Mouse (Mus musculus) embryonic facial prominence, embryonic 12.5 days (tissue): ENCODE measurements around the gene Ranbp3. TPM values are rescaled to one million over a fixed set of nuclear protein-coding genes. Genes with fewer than 3 reads are reported as not detected.
"Not testable (repeated sequence)": the region's sequence is repeated elsewhere in the genome, so short reads cannot be mapped to it uniquely, and the experiment has no call there.

ENCODE experiments used
- ATAC-seq: fragments of 200-750 bp; cut with Nextera tagmentation; 2 replicates; pipeline ENCODE4 v1.8.0; 2017; ENCODE audit not compliant: insufficient number of reproducible peaks, insufficient read depth, low FRiP score, low TSS enrichment
- H3K27ac ChIP-seq: fragments of 300-500 bp; sonication (generic); 2 replicates; pipeline ENCODE4 v1.5.1; 2016; ENCODE audit warnings: mild to moderate bottlenecking
- H3K27me3 ChIP-seq: fragments of 300-500 bp; sonication (generic); 2 replicates; pipeline ENCODE4 v1.6.1; 2016; ENCODE audit warnings: mild to moderate bottlenecking, moderate library complexity
- H3K36me3 ChIP-seq: fragments of 300-500 bp; sonication (generic); 2 replicates; pipeline ENCODE4 v1.6.1; 2016; ENCODE audit warnings: mild to moderate bottlenecking
- H3K4me1 ChIP-seq: fragments of 300-500 bp; sonication (generic); 2 replicates; pipeline ENCODE4 v1.6.1; 2016
- H3K4me2 ChIP-seq: fragments of 300-500 bp; sonication (generic); replicated peaks from 2 replicates; pipeline ENCODE4 v1.6.1; 2016; ENCODE audit warnings: mild to moderate bottlenecking, moderate library complexity
- H3K4me3 ChIP-seq: fragments of 300-500 bp; sonication (generic); 2 replicates; pipeline ENCODE4 v1.5.1; 2016; ENCODE audit warnings: mild to moderate bottlenecking
- H3K9ac ChIP-seq: fragments of 300-500 bp; sonication (generic); 2 replicates; pipeline ENCODE4 v1.6.1; 2016; ENCODE audit warnings: mild to moderate bottlenecking, moderate library complexity
- H3K9me3 ChIP-seq: fragments of 300-500 bp; sonication (generic); 2 replicates; pipeline ENCODE4 v1.6.1; 2016; ENCODE audit warnings: mild to moderate bottlenecking, moderate library complexity
- WGBS: fragments of 180-500 bp; shearing (Covaris S2); methylation state at CpG from one replicate; pipeline ENCODE4 v1.1.7; 2016; 5-methylcytosine and 5-hydroxymethylcytosine counted together
- polyA plus RNA-seq: library from polyadenylated mRNA; unstranded; fragments of >200 nt; fragmentation: Nextera tagmentation; extraction: Ambion mirVana; gene quantifications from 2 replicates; pipeline ENCODE4 v1.2.1, GENCODE M21; 2016

Gene Ranbp3
- 108 and 118 TPM in 2 replicates for polyA plus RNA-seq

DNA sequence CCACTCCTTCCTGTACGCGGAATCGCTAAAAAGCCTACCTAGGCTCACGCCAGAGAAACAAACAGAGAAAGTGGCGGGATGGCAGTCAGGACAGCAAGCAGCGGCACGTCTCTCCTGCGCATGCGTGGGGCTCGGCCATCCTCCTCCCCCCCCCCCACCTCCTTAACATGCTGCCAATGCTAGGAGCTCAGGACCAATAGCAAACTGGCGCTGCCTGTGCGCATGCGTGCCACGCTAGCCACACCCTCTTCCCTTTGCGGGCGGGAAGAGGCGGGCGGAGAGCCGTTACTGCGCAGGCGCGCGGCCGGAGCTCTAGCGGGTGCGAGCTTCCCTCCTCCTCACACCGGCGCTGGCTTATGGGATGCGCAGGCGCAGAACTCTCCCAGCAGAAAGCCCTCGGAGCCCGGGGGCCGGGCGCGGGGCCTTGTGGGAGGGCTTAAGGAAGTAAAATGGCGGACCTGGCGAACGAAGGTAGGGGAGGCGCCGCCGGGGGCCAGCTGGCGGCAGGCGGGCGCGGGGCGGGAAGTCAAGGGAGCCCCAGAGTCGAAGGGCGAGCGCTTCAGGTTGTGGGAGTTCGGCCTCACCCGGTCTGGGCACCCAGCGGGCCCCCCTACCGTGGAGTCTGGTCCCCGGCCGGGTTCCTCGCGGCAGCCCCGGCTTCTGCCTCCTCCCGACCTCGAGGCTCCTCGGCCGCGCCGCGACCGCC lies at the start of gene Ranbp3:
Gene Ranbp3, plus strand, starts transcription at position 354 of the 706 bp plus-strand sequence.
- WGBS: under 1% methylated on average over 60 of the region's 66 CpGs
- peak within 1 kb of the TSS; percentile 88 for H3K27ac ChIP-seq

GRCm38 (mm10) chr17:56625495-56625894 lies 47.6 kb upstream of the Ranbp3 start:
- H3K4me2 ChIP-seq: peak overlapping the region; percentile 94; the same call in 1 of the 2 replicates
- peaks cover 29% of the 10 kb centered on the region for H3K36me3 ChIP-seq
- 70% methylated on average over 3 of the region's 3 CpGs for WGBS
- no peak overlapping the region for H3K9ac ChIP-seq
- ATAC-seq: no peak
- no peak overlapping the region for H3K27ac ChIP-seq
- no peaks in the 10 kb centered on the region for H3K9me3 ChIP-seq
- H3K4me1 ChIP-seq: peaks cover 17% of the 10 kb centered on the region
- no peaks in the 10 kb centered on the region for H3K27me3 ChIP-seq
- H3K4me3 ChIP-seq: peak overlapping the region; percentile 96; the same call in 1 of the 2 replicates

More for the DNA sequence above, at the start of gene Ranbp3:
- Histone ChIP-seq H3K4me3 (peak within 1 kb of the TSS; percentile 93), H3K36me3 (peaks cover 27% of the 10 kb centered on the region), H3K9ac (peak within 1 kb of the TSS; percentile 97), H3K4me2 (peak within 1 kb of the TSS; percentile 78), H3K9me3 (no peaks in the 10 kb centered on the region), H3K27me3 (peaks cover 6% of the 10 kb centered on the region; the same call in 1 of the 2 replicates), H3K4me1 (peaks cover 23% of the 10 kb centered on the region)
- ATAC-seq: peak; percentile 82

DNA sequence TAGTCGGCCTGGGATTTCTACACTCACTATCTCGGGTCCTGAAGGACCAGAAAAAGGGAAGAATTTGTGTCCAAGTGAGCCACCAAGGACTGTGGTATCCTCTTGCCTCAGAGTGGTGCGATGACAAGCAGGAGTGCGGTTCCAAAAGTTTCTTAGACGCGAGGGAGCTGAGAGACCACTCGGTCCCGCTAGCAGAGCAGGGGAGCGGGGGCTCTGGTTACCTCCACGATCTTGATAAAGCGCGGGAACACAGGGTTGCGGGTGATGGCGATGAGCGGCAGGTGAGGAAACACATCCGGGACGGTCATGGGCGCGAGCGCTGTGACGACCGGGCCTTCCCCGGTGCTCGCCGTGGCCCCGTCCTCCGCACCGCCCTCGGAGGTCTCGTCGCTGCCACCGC lies 46.8 kb upstream of the Ranbp3 start:
- no peak for ATAC-seq
- peak overlapping the region; percentile 96 for H3K4me3 ChIP-seq
- peak overlapping the region; percentile 92 for H3K9ac ChIP-seq
- WGBS: under 1% methylated on average over 24 of the region's 32 CpGs
- peaks cover 17% of the 10 kb centered on the region for H3K4me1 ChIP-seq
- no peaks in the 10 kb centered on the region for H3K27me3 ChIP-seq
- no peaks in the 10 kb centered on the region for H3K9me3 ChIP-seq
- peaks cover 22% of the 10 kb centered on the region for H3K36me3 ChIP-seq
- H3K4me2 ChIP-seq: peak overlapping the region; percentile 94
- peak overlapping the region; percentile 70; the same call in 1 of the 2 replicates for H3K27ac ChIP-seq

GRCm38 (mm10) chr17:56626754-56627470 lies 46.2 kb upstream of the Ranbp3 start, which contains the start of gene Lonp1:
Gene Lonp1 (minus strand): TSS chr17:56626887.
- H3K4me1 ChIP-seq: peaks cover 17% of the 10 kb centered on the region
- peak within 1 kb of the TSS; percentile 92 for H3K9ac ChIP-seq
- no peaks in the 10 kb centered on the region for H3K9me3 ChIP-seq
- H3K27me3 ChIP-seq: no peaks in the 10 kb centered on the region
- H3K4me3 ChIP-seq: peak within 1 kb of the TSS; percentile 96
- peak; percentile 87 for ATAC-seq
- under 1% methylated on average over 51 of the region's 51 CpGs for WGBS
- peaks cover 16% of the 10 kb centered on the region for H3K36me3 ChIP-seq
- H3K27ac ChIP-seq: peak within 1 kb of the TSS; percentile 80
- peak within 1 kb of the TSS; percentile 94 for H3K4me2 ChIP-seq

GRCm38 (mm10) chr17:56627530-56628277 lies 45.4 kb upstream of the Ranbp3 start, which contains the start of gene Catsperd:
Gene Catsperd (plus strand): TSS chr17:56628143.
- Histone ChIP-seq H3K4me3 (peak within 1 kb of the TSS; percentile 96), H3K36me3 (peaks cover 8% of the 10 kb centered on the region), H3K27ac (peak within 1 kb of the TSS; percentile 80), H3K9me3 (no peaks in the 10 kb centered on the region), H3K4me2 (peak within 1 kb of the TSS; percentile 94), H3K27me3 (no peaks in the 10 kb centered on the region), H3K4me1 (peaks cover 17% of the 10 kb centered on the region), H3K9ac (peak within 1 kb of the TSS; percentile 35)
- 12% methylated on average over 26 of the region's 26 CpGs for WGBS
- peak; percentile 58 for ATAC-seq

GRCm38 (mm10) chr17:56629800-56630781 lies 43.0 kb upstream of the Ranbp3 start:
- ATAC-seq, H3K9me3 ChIP-seq, H3K27ac ChIP-seq, H3K9ac ChIP-seq, H3K4me2 ChIP-seq, H3K27me3 ChIP-seq, H3K4me3 ChIP-seq, H3K36me3 ChIP-seq: not testable (repeated sequence)
- 82% methylated on average over 27 of the region's 27 CpGs for WGBS
- peaks cover 17% of the 10 kb centered on the region for H3K4me1 ChIP-seq

DNA sequence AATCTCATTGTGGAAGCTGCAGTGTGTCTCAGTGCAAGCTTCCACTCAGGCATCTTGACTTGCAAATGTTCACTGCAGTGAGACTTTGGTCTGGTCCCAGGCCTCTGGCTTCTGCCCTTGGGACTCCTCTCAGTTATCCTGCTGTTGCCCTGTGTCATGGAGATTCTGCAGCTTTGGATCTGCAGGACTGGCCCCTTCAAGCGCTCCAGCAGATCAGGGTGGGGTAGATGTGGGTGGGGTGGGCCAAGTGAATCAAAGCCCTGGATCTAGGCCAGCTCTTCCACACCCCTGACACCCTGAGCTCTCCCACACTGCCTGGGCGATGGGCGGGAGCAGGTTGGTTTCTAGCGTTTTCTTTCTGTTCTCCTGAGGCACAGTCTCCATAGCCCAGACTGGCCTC lies 41.3 kb upstream of the Ranbp3 start:
- WGBS: 63% methylated on average over 4 of the region's 4 CpGs
- Histone ChIP-seq H3K4me2 (no peak overlapping the region), H3K9ac (no peak overlapping the region), H3K4me3 (no peak overlapping the region), H3K4me1 (0 out of 2 replicates have a peak, but pooled peaks cover 6% of the 10 kb centered on the region), H3K27me3 (no peaks in the 10 kb centered on the region), H3K9me3 (no peaks in the 10 kb centered on the region), H3K27ac (no peak overlapping the region), H3K36me3 (no peaks in the 10 kb centered on the region)
- ATAC-seq: no peak

DNA sequence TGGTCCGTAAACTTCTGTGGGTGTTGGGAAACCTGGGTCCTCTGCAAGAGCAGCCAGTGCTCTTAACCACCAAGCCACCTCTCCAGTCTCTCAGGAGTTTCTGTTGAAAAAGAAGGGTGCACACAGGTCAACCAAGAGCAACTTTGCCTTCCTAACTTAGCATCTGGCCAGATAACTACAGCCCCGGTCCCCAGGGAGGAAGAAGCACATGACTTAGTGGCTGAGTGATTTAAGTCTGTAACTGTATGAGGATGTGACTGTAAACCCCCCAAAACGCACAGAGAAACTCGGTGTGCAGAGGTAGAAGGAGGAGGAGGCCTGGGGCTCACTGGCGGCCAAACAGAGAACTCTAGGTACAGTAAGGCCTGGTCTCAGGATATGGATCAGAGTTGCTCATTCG lies 39.1 kb upstream of the Ranbp3 start:
- WGBS: 85% methylated on average over 6 of the region's 6 CpGs
- H3K4me1 ChIP-seq: no peaks in the 10 kb centered on the region
- ATAC-seq: no peak

DNA sequence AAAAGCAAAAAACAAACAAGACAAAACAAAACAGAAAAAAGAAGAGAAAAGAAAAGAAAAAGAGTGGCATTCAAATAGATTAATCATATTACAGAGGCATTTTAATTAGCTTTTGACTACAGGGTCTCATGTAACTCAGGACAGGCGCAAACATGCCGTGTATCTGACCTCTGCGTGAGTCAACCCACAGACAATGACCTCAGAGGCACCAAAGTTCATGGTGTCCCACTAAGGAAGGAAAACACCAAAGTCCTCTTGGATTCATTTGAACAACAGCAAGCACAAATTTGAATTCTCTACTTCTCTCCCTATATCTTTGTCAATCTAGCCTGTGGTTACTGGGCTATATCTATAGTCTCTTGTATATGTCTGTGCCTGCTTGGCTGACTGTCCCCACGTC lies 29.9 kb upstream of the Ranbp3 start:
- H3K9ac ChIP-seq: no peak overlapping the region
- ATAC-seq: no peak
- 83% methylated on average over 4 of the region's 4 CpGs for WGBS
- H3K4me3 ChIP-seq: no peak overlapping the region
- no peaks in the 10 kb centered on the region for H3K27me3 ChIP-seq
- no peak overlapping the region for H3K27ac ChIP-seq
- H3K4me1 ChIP-seq: no peaks in the 10 kb centered on the region
- H3K4me2 ChIP-seq: no peak overlapping the region
- H3K36me3 ChIP-seq: no peaks in the 10 kb centered on the region
- H3K9me3 ChIP-seq: no peaks in the 10 kb centered on the region

More for the DNA sequence above, 39.1 kb upstream of the Ranbp3 start:
- Histone ChIP-seq H3K9ac (no peak overlapping the region), H3K36me3 (no peaks in the 10 kb centered on the region), H3K4me2 (no peak overlapping the region), H3K4me3 (no peak overlapping the region), H3K27me3 (no peaks in the 10 kb centered on the region), H3K27ac (no peak overlapping the region), H3K9me3 (no peaks in the 10 kb centered on the region)

DNA sequence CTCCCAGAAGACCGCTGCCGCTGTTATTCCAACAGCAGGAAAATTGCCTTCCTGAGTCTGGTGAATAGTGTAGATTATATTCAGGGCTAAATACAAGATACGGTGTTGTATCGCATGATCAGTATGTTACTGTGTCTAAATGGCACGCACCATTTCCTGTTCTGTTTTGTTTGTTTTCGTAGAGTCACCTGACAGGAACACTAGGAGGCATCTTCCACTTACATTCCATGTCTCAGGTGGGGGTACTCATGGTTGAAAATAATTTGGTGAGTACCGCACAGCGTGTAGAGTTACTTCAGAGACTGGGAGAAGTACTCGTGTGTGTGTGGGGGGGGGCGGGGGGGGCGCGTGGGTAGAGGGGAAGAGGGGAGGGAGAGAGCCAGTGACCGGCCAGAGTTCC lies 25.5 kb upstream of the Ranbp3 start:
- no peaks in the 10 kb centered on the region for H3K4me1 ChIP-seq
- no peaks in the 10 kb centered on the region for H3K36me3 ChIP-seq
- H3K9me3 ChIP-seq: no peaks in the 10 kb centered on the region
- H3K4me3 ChIP-seq: no peak overlapping the region
- 61% methylated on average over 13 of the region's 13 CpGs for WGBS
- no peak overlapping the region for H3K9ac ChIP-seq
- no peak overlapping the region for H3K27ac ChIP-seq
- H3K4me2 ChIP-seq: no peak overlapping the region
- no peak for ATAC-seq
- H3K27me3 ChIP-seq: no peaks in the 10 kb centered on the region
